Mouse (Mus musculus) liver, postnatal 0 days (tissue): ENCODE measurements around the gene 2310033P09Rik. TPM values are rescaled to one million over a fixed set of nuclear protein-coding genes. Genes with fewer than 3 reads are reported as not detected.

ENCODE experiments used
- ATAC-seq: fragments of 200-750 bp; cut with Nextera tagmentation; 2 replicates; pipeline ENCODE4 v1.8.0; 2017; ENCODE audit warnings: mild to moderate bottlenecking, moderate library complexity
- DNase-seq: peaks from one replicate; pipeline ENCODE4 v3.0.0-alpha.2; 2016
- H3K27ac ChIP-seq: fragments of 300-500 bp; sonication (generic); 2 replicates; pipeline ENCODE4 v1.5.1; 2014; ENCODE audit warnings: antibody characterized with exemption, moderate library complexity, mild to moderate bottlenecking, low read depth
- H3K27me3 ChIP-seq: fragments of 300-500 bp; sonication (generic); 2 replicates; pipeline ENCODE4 v1.6.1; 2014; ENCODE audit warnings: low read length, control low read depth, mixed read lengths; ENCODE audit not compliant: insufficient read depth
- H3K36me3 ChIP-seq: fragments of 300-500 bp; sonication (generic); replicated peaks from 2 replicates; pipeline ENCODE4 v1.6.1; 2014; ENCODE audit warnings: mild to moderate bottlenecking, control low read depth, low read length, moderate library complexity, mixed read lengths; ENCODE audit not compliant: insufficient read depth
- H3K4me1 ChIP-seq: fragments of 300-500 bp; sonication (generic); 2 replicates; pipeline ENCODE4 v1.6.1; 2014; ENCODE audit warnings: antibody characterized with exemption, mild to moderate bottlenecking, control low read depth; ENCODE audit not compliant: insufficient read depth
- H3K4me2 ChIP-seq: fragments of 300-500 bp; sonication (generic); 2 replicates; pipeline ENCODE4 v1.6.1; 2014; ENCODE audit warnings: low read depth, mild to moderate bottlenecking, low read length, moderate library complexity, mixed read lengths
- H3K4me3 ChIP-seq: fragments of 300-500 bp; sonication (generic); 2 replicates; pipeline ENCODE4 v1.5.1; 2014; ENCODE audit warnings: low read depth, low read length
- H3K9ac ChIP-seq: fragments of 300-500 bp; sonication (generic); replicated peaks from 2 replicates; pipeline ENCODE4 v1.6.1; 2014; ENCODE audit warnings: mild to moderate bottlenecking, moderate library complexity
- H3K9me3 ChIP-seq: fragments of 300-500 bp; sonication (generic); 2 replicates; pipeline ENCODE4 v1.6.1; 2016; ENCODE audit warnings: mild to moderate bottlenecking, control low read depth, low read length, mixed read lengths
- CTCF ChIP-seq: sonication (generic); IDR thresholded peaks from 2 replicates; pipeline ENCODE4 v1.5.1; 2016; ENCODE audit warnings: antibody characterized with exemption, low read depth
- EP300 ChIP-seq: IDR thresholded peaks from 2 replicates; pipeline ENCODE4 v1.6.1; 2016; ENCODE audit warnings: antibody characterized with exemption, low read depth, mild to moderate bottlenecking
- WGBS: fragments of 180-500 bp; shearing (Covaris S2); extraction: QIAGEN DNeasy Blood & Tissue Kit; methylation state at CpG from one replicate; pipeline ENCODE4 v1.1.7; 2014; ENCODE audit not compliant: insufficient replicate concordance; 5-methylcytosine and 5-hydroxymethylcytosine counted together
- polyA plus RNA-seq: library from polyadenylated mRNA; unstranded; fragments of >200 nt; fragmentation: Nextera tagmentation; extraction: Ambion mirVana; gene quantifications from 2 replicates; pipeline ENCODE4 v1.2.1, GENCODE M21; 2015

The 2310033P09Rik gene
- polyA plus RNA-seq, 1 experiment from 2014 or later, result 14.8 TPM

- no peak for ATAC-seq
- WGBS, result 73% methylated on average over 6 of the region's 6 CpGs
Observed at GRCm38 (mm10) chr11:59187706-59188105, 20.4 kb upstream of the 2310033P09Rik start.

GRCm38 (mm10) chr11:59191231-59192058 lies 16.7 kb upstream of the 2310033P09Rik start:
- WGBS, result 0% methylated on average over 40 of the region's 59 CpGs
- Histone ChIP-seq H3K4me3 (peak overlapping the region; percentile 67), H3K4me2 (peak overlapping the region; percentile 99), H3K27me3 (no peaks in the 10 kb centered on the region), H3K27ac (peak overlapping the region; percentile 95), H3K4me1 (peaks cover 21% of the 10 kb centered on the region), H3K9me3 (no peaks in the 10 kb centered on the region), H3K36me3 (no peaks in the 10 kb centered on the region), H3K9ac (peak overlapping the region; percentile 62)
- ATAC-seq (peak; percentile 98), DNase-seq (peak; percentile 92)
- TF ChIP-seq CTCF (no peak), EP300 (peak; percentile 32; the same call in 1 of the 2 replicates)

More at GRCm38 (mm10) chr11:59187706-59188105, 20.4 kb upstream of the 2310033P09Rik start:
- Histone ChIP-seq H3K4me2 (no peak overlapping the region), H3K27me3 (no peaks in the 10 kb centered on the region), H3K36me3 (peaks cover 15% of the 10 kb centered on the region; the same call in 1 of the 2 replicates), H3K9ac (no peak overlapping the region), H3K27ac (no peak overlapping the region), H3K4me1 (peaks cover 25% of the 10 kb centered on the region), H3K4me3 (no peak overlapping the region), H3K9me3 (no peaks in the 10 kb centered on the region)
- DNase-seq, result no peak
- TF ChIP-seq EP300 (no peak), CTCF (no peak)

GRCm38 (mm10) chr11:59192059-59192386 lies 16.1 kb upstream of the 2310033P09Rik start, which contains the start of gene Guk1:
Gene Guk1, minus strand, starts transcription at chr11:59192212.
- ATAC-seq (no peak), DNase-seq (no peak)
- peak within 1 kb of the TSS; percentile 67 for H3K4me3 ChIP-seq
- 4% methylated on average over 16 of the region's 16 CpGs for WGBS
- peak within 1 kb of the TSS; percentile 95 for H3K27ac ChIP-seq
- H3K36me3 ChIP-seq, result no peaks in the 10 kb centered on the region
- no peaks in the 10 kb centered on the region for H3K27me3 ChIP-seq
- peaks cover 21% of the 10 kb centered on the region for H3K4me1 ChIP-seq
- TF ChIP-seq EP300 (peak; percentile 10; the same call in 1 of the 2 replicates), CTCF (no peak)
- no peaks in the 10 kb centered on the region for H3K9me3 ChIP-seq
- H3K9ac ChIP-seq, result peak within 1 kb of the TSS; percentile 62
- peak within 1 kb of the TSS; percentile 99 for H3K4me2 ChIP-seq

GRCm38 (mm10) chr11:59196230-59196629 lies 11.9 kb upstream of the 2310033P09Rik start:
- Histone ChIP-seq H3K9me3 (no peaks in the 10 kb centered on the region), H3K4me1 (peaks cover 14% of the 10 kb centered on the region), H3K27ac (no peak overlapping the region), H3K4me2 (no peak overlapping the region), H3K36me3 (peaks cover 11% of the 10 kb centered on the region), H3K27me3 (no peaks in the 10 kb centered on the region), H3K9ac (no peak overlapping the region), H3K4me3 (no peak overlapping the region)
- DNase-seq (no peak), ATAC-seq (no peak)
- no peak for TF ChIP-seq EP300
- TF ChIP-seq CTCF, result no peak

GRCm38 (mm10) chr11:59201216-59202002 lies 6.7 kb upstream of the 2310033P09Rik start:
- 12% methylated on average over 16 of the region's 16 CpGs for WGBS
- TF ChIP-seq EP300 (no peak), CTCF (no peak)
- DNase-seq, result peak; percentile 40

More at GRCm38 (mm10) chr11:59201216-59202002, 6.7 kb upstream of the 2310033P09Rik start:
- no peaks in the 10 kb centered on the region for H3K27me3 ChIP-seq
- H3K9me3 ChIP-seq, result no peaks in the 10 kb centered on the region
- peaks cover 16% of the 10 kb centered on the region for H3K4me1 ChIP-seq
- H3K4me3 ChIP-seq, result peak overlapping the region; percentile 81
- H3K9ac ChIP-seq, result peak overlapping the region; percentile 81
- H3K36me3 ChIP-seq, result peaks cover 34% of the 10 kb centered on the region
- H3K4me2 ChIP-seq, result peak overlapping the region; percentile 95
- H3K27ac ChIP-seq, result peak overlapping the region; percentile 92
- peak; percentile 8 for ATAC-seq
